Mouse (Mus musculus) kidney, postnatal 25 days (tissue): Measurements from ENCODE around the gene Ctdsp1.

ENCODE experiments used
- DNase-seq, 2 experiments: peaks; one replicate each; pipeline ENCODE4 v3.0.0; 2021; ENCODE audit warnings: mixed read lengths in 2 of 2

Gene Ctdsp1

GRCm38 (mm10) chr1:74397919-74398451, 6.7 kb downstream of the Ctdsp1 start:
- peak; percentile 84 to 85 for DNase-seq

- DNase-seq = no peak
These were observed 9.2 kb downstream of the Ctdsp1 start for GRCm38 (mm10) chr1:74400531-74400930.

- no peak for DNase-seq
These were observed 9.8 kb downstream of the Ctdsp1 start for GRCm38 (mm10) chr1:74401015-74401702.

- no peak for DNase-seq
These were observed 12.9 kb downstream of the Ctdsp1 start for GRCm38 (mm10) chr1:74404206-74404605.

GRCm38 (mm10) chr1:74408589-74409504, 17.5 kb downstream of the Ctdsp1 start, which contains the start of gene Vil1:
Gene Vil1, plus strand, starts transcription at chr1:74409376.
- DNase-seq = peak; percentile 62 to 83

- DNase-seq = no peak
These were observed 20.5 kb downstream of the Ctdsp1 start for GRCm38 (mm10) chr1:74411753-74412325.

GRCm38 (mm10) chr1:74412711-74413110, 21.4 kb downstream of the Ctdsp1 start:
- DNase-seq = no peak

GRCm38 (mm10) chr1:74415143-74415542, 23.8 kb downstream of the Ctdsp1 start:
- peak; percentile 68 to 82 for DNase-seq

GRCm38 (mm10) chr1:74418747-74419439, 27.6 kb downstream of the Ctdsp1 start:
- peak; percentile 61 to 62 for DNase-seq

GRCm38 (mm10) chr1:74419440-74419794, 28.1 kb downstream of the Ctdsp1 start:
- DNase-seq = peak in 1 of 2 experiments; percentile 53

- DNase-seq = no peak
These were observed 31.8 kb downstream of the Ctdsp1 start for GRCm38 (mm10) chr1:74423147-74423546.

GRCm38 (mm10) chr1:74425845-74426244, 34.5 kb downstream of the Ctdsp1 start:
- no peak for DNase-seq

GRCm38 (mm10) chr1:74433220-74433619, 41.9 kb downstream of the Ctdsp1 start:
- peak; percentile 26 to 66 for DNase-seq

- peak in 1 of 2 experiments; percentile 24 for DNase-seq
These were observed 43.3 kb downstream of the Ctdsp1 start for GRCm38 (mm10) chr1:74434596-74434995.

GRCm38 (mm10) chr1:74435563-74435962, 44.3 kb downstream of the Ctdsp1 start:
- DNase-seq = no peak

- peak in 1 of 2 experiments; percentile 54 for DNase-seq
These were observed 46.6 kb downstream of the Ctdsp1 start for GRCm38 (mm10) chr1:74437702-74438427.

GRCm38 (mm10) chr1:74439166-74439876, 48.0 kb downstream of the Ctdsp1 start:
- no peak for DNase-seq

- DNase-seq = no peak
These were observed 53.2 kb downstream of the Ctdsp1 start for GRCm38 (mm10) chr1:74444538-74444937.
